Mouse (Mus musculus) macrophage (primary cell): Measurements from ENCODE around the gene Trim11. TPM values are rescaled to one million over a fixed set of nuclear protein-coding genes. Genes with fewer than 3 reads are reported as not detected.

Source experiments
- H3K27ac ChIP-seq: fragments of 350-480 bp; formaldehyde crosslinking; 2 replicates; pipeline ENCODE4 v1.9.0; 2021
- H3K36me3 ChIP-seq: fragments of 350-480 bp; formaldehyde crosslinking; 2 replicates; pipeline ENCODE4 v1.9.0; 2021; ENCODE audit errors: inconsistent target
- H3K4me3 ChIP-seq: fragments of 350-480 bp; formaldehyde crosslinking; 2 replicates; pipeline ENCODE4 v1.9.0; 2021; ENCODE audit errors: inconsistent target
- H3K79me2 ChIP-seq: fragments of 350-480 bp; formaldehyde crosslinking; 2 replicates; pipeline ENCODE4 v1.9.0; 2021; ENCODE audit errors: inconsistent target
- WGBS: methylation state at CpG from one replicate; pipeline ENCODE4 v1.1.7; 2026; ENCODE audit warnings: inconsistent platforms; ENCODE audit not compliant: missing documents; 5-methylcytosine and 5-hydroxymethylcytosine counted together
- polyA plus RNA-seq: library from polyadenylated mRNA; stranded (reverse); fragments of 250-400 nt; gene quantifications from 3 replicates; pipeline ENCODE4 v1.2.4, GENCODE M21; 2018; ENCODE audit warnings: inconsistent platforms
- total RNA-seq, 78 experiments: library from RNA; depleted of rRNA; stranded (reverse); fragments of 250-400 nt; gene quantifications; 1 replicate in 9 of 78; 2 replicates in 24 of 78; 3 replicates in 43 of 78; 4 replicates in 2 of 78; pipeline ENCODE4 v1.2.4; 2018; ENCODE audit warnings: inconsistent platforms in 56 of 78

The Trim11 gene
- 10 to 100 TPM; 24.2 to 97.7 (median 71.8) TPM for total RNA-seq (2018; cell fraction: chromatin; rRNA removed)
- total RNA-seq (2018; cell fraction: cytosol; rRNA removed), result 10 to 100 TPM in 22 of 26 experiments, 1 to 10 TPM in 4; 7.7 to 22.5 (median 18.0) TPM
- 10 to 100 TPM; 18.6 to 83.1 (median 49.3) TPM for total RNA-seq (2018; cell fraction: nucleus; rRNA removed)
- polyA plus RNA-seq, result 11.4 to 20.3 TPM (median 14.2 TPM) in 3 replicates

GRCm38 (mm10) chr11:58978027-58978705, at the start of gene Trim11:
Gene Trim11 (plus strand): TSS chr11:58978093.
- H3K4me3 ChIP-seq, result peak within 1 kb of the TSS; percentile 99
- H3K27ac ChIP-seq, result peak within 1 kb of the TSS; percentile 72
- peaks cover 86% of the 10 kb centered on the region for H3K79me2 ChIP-seq
- no peaks in the 10 kb centered on the region for H3K36me3 ChIP-seq
- under 1% methylated on average over 55 of the region's 64 CpGs for WGBS

GRCm38 (mm10) chr11:58929055-58929454, 48.8 kb upstream of the Trim11 start:
- 90% methylated on average over 4 of the region's 4 CpGs for WGBS
- Histone ChIP-seq H3K36me3 (peaks cover 25% of the 10 kb centered on the region), H3K79me2 (no peaks in the 10 kb centered on the region), H3K4me3 (no peak overlapping the region), H3K27ac (no peak overlapping the region)

- Histone ChIP-seq H3K4me3 (no peak overlapping the region), H3K79me2 (no peaks in the 10 kb centered on the region), H3K27ac (no peak overlapping the region), H3K36me3 (peaks cover 30% of the 10 kb centered on the region)
- WGBS, result 72% methylated on average over 2 of the region's 3 CpGs
These were observed 48.3 kb upstream of the Trim11 start for GRCm38 (mm10) chr11:58929641-58930040.

- no peak overlapping the region for H3K27ac ChIP-seq
- 93% methylated on average over 3 of the region's 3 CpGs for WGBS
- no peak overlapping the region for H3K4me3 ChIP-seq
These were observed 47.6 kb upstream of the Trim11 start for GRCm38 (mm10) chr11:58930254-58930653.

GRCm38 (mm10) chr11:58931576-58931975, 46.3 kb upstream of the Trim11 start:
- Histone ChIP-seq H3K79me2 (no peaks in the 10 kb centered on the region), H3K36me3 (peaks cover 46% of the 10 kb centered on the region), H3K4me3 (no peak overlapping the region), H3K27ac (no peak overlapping the region)
- WGBS, result 66% methylated on average over 4 of the region's 4 CpGs

More at GRCm38 (mm10) chr11:58930254-58930653, 47.6 kb upstream of the Trim11 start:
- Histone ChIP-seq H3K36me3 (peaks cover 35% of the 10 kb centered on the region), H3K79me2 (no peaks in the 10 kb centered on the region)

- no peak overlapping the region for H3K27ac ChIP-seq
- H3K79me2 ChIP-seq, result peaks cover 13% of the 10 kb centered on the region; the same call in 1 of the 2 replicates
- H3K4me3 ChIP-seq, result peak overlapping the region; percentile 76
- peaks cover 35% of the 10 kb centered on the region for H3K36me3 ChIP-seq
- WGBS, result 7% methylated on average over 13 of the region's 13 CpGs
These were observed 40.0 kb upstream of the Trim11 start for GRCm38 (mm10) chr11:58937909-58938308.

- Histone ChIP-seq H3K4me3 (peak within 1 kb of the TSS; percentile 76), H3K79me2 (peaks cover 13% of the 10 kb centered on the region; the same call in 1 of the 2 replicates), H3K36me3 (peaks cover 29% of the 10 kb centered on the region), H3K27ac (no peak within 1 kb of the TSS)
- under 1% methylated on average over 68 of the region's 95 CpGs for WGBS
These were observed 39.4 kb upstream of the Trim11 start, which contains the start of gene Rnf187 for GRCm38 (mm10) chr11:58938322-58939087. Gene Rnf187 (minus strand): TSS chr11:58938916.

GRCm38 (mm10) chr11:58939088-58939439, 38.8 kb upstream of the Trim11 start:
- H3K79me2 ChIP-seq, result peaks cover 13% of the 10 kb centered on the region; the same call in 1 of the 2 replicates
- 22% methylated on average over 6 of the region's 6 CpGs for WGBS
- H3K27ac ChIP-seq, result no peak overlapping the region
- no peak overlapping the region for H3K4me3 ChIP-seq
- H3K36me3 ChIP-seq, result peaks cover 23% of the 10 kb centered on the region; the same call in 1 of the 2 replicates

GRCm38 (mm10) chr11:58944136-58944535, 33.8 kb upstream of the Trim11 start:
- WGBS, result 94% methylated on average over 5 of the region's 5 CpGs
- Histone ChIP-seq H3K4me3 (no peak overlapping the region), H3K36me3 (no peaks in the 10 kb centered on the region), H3K79me2 (no peaks in the 10 kb centered on the region), H3K27ac (no peak overlapping the region)

- Histone ChIP-seq H3K36me3 (no peaks in the 10 kb centered on the region), H3K27ac (no peak overlapping the region), H3K79me2 (no peaks in the 10 kb centered on the region), H3K4me3 (no peak overlapping the region)
- 83% methylated on average over 3 of the region's 3 CpGs for WGBS
These were observed 30.6 kb upstream of the Trim11 start for GRCm38 (mm10) chr11:58947306-58947705.

- Histone ChIP-seq H3K36me3 (no peaks in the 10 kb centered on the region), H3K4me3 (peak overlapping the region; percentile 15; the same call in 1 of the 2 replicates), H3K79me2 (no peaks in the 10 kb centered on the region), H3K27ac (no peak overlapping the region)
- 31% methylated on average over 22 of the region's 23 CpGs for WGBS
These were observed 29.9 kb upstream of the Trim11 start for GRCm38 (mm10) chr11:58947798-58948528.

- Histone ChIP-seq H3K27ac (no peak within 1 kb of the TSS), H3K4me3 (peak within 1 kb of the TSS; percentile 15; the same call in 1 of the 2 replicates), H3K36me3 (no peaks in the 10 kb centered on the region), H3K79me2 (no peaks in the 10 kb centered on the region)
- WGBS, result 3% methylated on average over 33 of the region's 48 CpGs
These were observed 29.1 kb upstream of the Trim11 start, which contains the start of gene Hist3h2ba for GRCm38 (mm10) chr11:58948542-58949479. Gene Hist3h2ba (plus strand): TSS chr11:58948920.
